Mouse (Mus musculus): ENCODE results near the gene Ifitm2. TPM values are rescaled to one million over a fixed set of nuclear protein-coding genes. Genes with fewer than 3 reads are reported as not detected.

Gene Ifitm2
- total and polyA plus RNA-seq, 3 experiments, result 136 to 381 (median 213) TPM

GRCm38 (mm10) chr7:140922398-140923069, 33.3 kb downstream of the Ifitm2 start:
- Histone ChIP-seq H3K9ac (ENCODE audit: insufficient read depth, low read depth) (no peak overlapping the region), H3K27me3 (replicated peaks) (peaks cover 19% of the 10 kb centered on the region), H3K4me3 (replicated peaks in 1 of 3; ENCODE audit: low read depth in 2 of 3, low read length in 2 of 3, poor library complexity in 1 of 3) (peak overlapping the region in 1 of 3 experiments; percentile 49), H3K4me1 (ENCODE audit: control insufficient read depth in 1 of 2, insufficient read depth in 2 of 2) (peaks cover 8% of the 10 kb centered on the region in 2 experiments; a peak in 3 of 4 replicates), H3K9me3 (replicated peaks; ENCODE audit: low read length) (peaks cover 2% of the 10 kb centered on the region), H3K79me2 (replicated peaks; ENCODE audit: control insufficient read depth, extremely low read depth, insufficient read depth, poor library complexity, severe bottlenecking) (no peaks in the 10 kb centered on the region), H3K4me2 (ENCODE audit: insufficient read depth, low read depth, poor library complexity, severe bottlenecking) (peak overlapping the region; percentile 77), H3K27ac (ENCODE audit: insufficient read depth, low read depth) (no peak overlapping the region), H3K36me3 (replicated peaks in 1 of 2; ENCODE audit: control insufficient read depth in 1 of 2, insufficient read depth in 1 of 2, low read length in 1 of 2) (no peaks in the 10 kb centered on the region)
- dilution Hi-C loops (cut with MboI; ENCODE audit: extremely low pct_ligation_motif_present, extremely low pct_unique_long_range_greater_than_20kb, low sequenced_read_pairs), result no loop called here
- in situ Hi-C loops (cut with MboI; ENCODE audit: low pct_ligation_motif_present, low pct_unique_long_range_greater_than_20kb, low sequenced_read_pairs), result no loop called here
- DNase-seq (ENCODE audit: extremely low read depth), result no peak
- no peak for TF ChIP-seq ZMIZ1 (IDR thresholded peaks at IDR 0.05; ENCODE audit: low read depth, low read length)
- 0 out of 2 replicates have a peak, but pooled peaks have one; percentile 39 for TF ChIP-seq SIN3A (IDR thresholded peaks at IDR 0.05; ENCODE audit: low read length)
- no peak for TF ChIP-seq IRF4 (IDR thresholded peaks at IDR 0.05; ENCODE audit: low read depth, low read length)
- no peak for TF ChIP-seq USF2 (conservative IDR thresholded peaks at IDR 0.05; ENCODE audit: low read depth, low read length)
- TF ChIP-seq UBTF (IDR thresholded peaks at IDR 0.05; ENCODE audit: low read depth, low read length), result no peak
- no peak for TF ChIP-seq RAD21 (IDR thresholded peaks at IDR 0.05; ENCODE audit: low read depth, low read length)
- TF ChIP-seq KAT2A (IDR thresholded peaks at IDR 0.05; ENCODE audit: insufficient replicate concordance, low read length), result no peak
- no peak for TF ChIP-seq POLR2A (IDR thresholded peaks at IDR 0.05; ENCODE audit: low read depth, low read length)
- no peak for TF ChIP-seq MXI1 (IDR thresholded peaks at IDR 0.05; ENCODE audit: low read depth, low read length)
- TF ChIP-seq JUND (conservative IDR thresholded peaks at IDR 0.05; ENCODE audit: low read depth, low read length), result no peak
- TF ChIP-seq NELFE (IDR thresholded peaks at IDR 0.05; ENCODE audit: low read depth, low read length), result no peak
- no peak for TF ChIP-seq MAZ (IDR thresholded peaks at IDR 0.05; ENCODE audit: low read depth, low read length)
- TF ChIP-seq CHD2 (IDR thresholded peaks at IDR 0.05; ENCODE audit: low read length), result no peak
- TF ChIP-seq BHLHE40 (IDR thresholded peaks at IDR 0.05; ENCODE audit: low read depth, low read length), result peak; percentile 59
- TF ChIP-seq HCFC1 (IDR thresholded peaks at IDR 0.05; ENCODE audit: low read depth, low read length), result no peak
- TF ChIP-seq ZNF384 (IDR thresholded peaks at IDR 0.05; ENCODE audit: low read depth, low read length), result no peak
- TF ChIP-seq MAX (IDR thresholded peaks at IDR 0.05; ENCODE audit: low read length), result peak; percentile 69
- no peak for TF ChIP-seq EP300 (IDR thresholded peaks at IDR 0.05; ENCODE audit: low read length)
- TF ChIP-seq ELF1 (IDR thresholded peaks at IDR 0.05; ENCODE audit: low read depth, low read length), result peak; percentile 46
- no peak for TF ChIP-seq POLR2AphosphoS2 (IDR thresholded peaks at IDR 0.05; ENCODE audit: low read depth, low read length)
- no peak for TF ChIP-seq TBP (conservative IDR thresholded peaks at IDR 0.05; ENCODE audit: low read depth, low read length)
- no peak for TF ChIP-seq CTCF (conservative IDR thresholded peaks at IDR 0.05 in 1 of 2, IDR thresholded peaks at IDR 0.05 in 1 of 2; ENCODE audit: low read depth in 2 of 2, low read length in 2 of 2)
- no peak for TF ChIP-seq GABPA (IDR thresholded peaks at IDR 0.05; ENCODE audit: insufficient replicate concordance, low read depth, low read length)
- TF ChIP-seq MEF2A (IDR thresholded peaks at IDR 0.05; ENCODE audit: borderline replicate concordance, low read depth, low read length), result no peak
- no peak for TF ChIP-seq NRF1 (IDR thresholded peaks at IDR 0.05; ENCODE audit: low read depth, low read length)
- peak; percentile 61; the same call in 1 of the 2 replicates for TF ChIP-seq MYC (IDR thresholded peaks at IDR 0.05; ENCODE audit: low read depth, low read length)
- TF ChIP-seq JUN (IDR thresholded peaks at IDR 0.05; ENCODE audit: insufficient read depth, low read depth, low read length), result no peak
